Mouse (Mus musculus): ENCODE data around the gene Taf1b.

Taf1b gene

DNA sequence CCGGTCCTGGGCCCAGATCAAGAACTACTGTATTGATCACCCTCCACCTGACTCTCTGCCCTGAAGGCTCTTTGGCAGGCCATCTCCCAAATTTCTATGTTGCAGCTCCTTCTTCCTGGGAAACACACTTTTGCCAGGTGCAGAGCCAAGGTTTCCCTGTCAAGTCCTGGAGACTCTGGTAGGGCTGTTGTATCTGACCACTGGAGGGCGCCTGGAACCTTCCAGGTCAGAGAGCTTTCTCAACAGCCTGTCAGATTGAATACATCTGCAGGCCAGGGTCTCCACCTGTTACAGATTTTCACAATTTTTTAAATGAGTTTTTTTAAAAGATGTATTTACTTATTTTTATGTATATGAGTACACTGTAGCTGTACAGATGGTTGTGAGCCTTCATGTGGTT is 105.1 kb downstream of the Taf1b start:
- DNase-seq (ENCODE audit: low spot score in 2 of 2) = peak; percentile 16 to 52

DNA sequence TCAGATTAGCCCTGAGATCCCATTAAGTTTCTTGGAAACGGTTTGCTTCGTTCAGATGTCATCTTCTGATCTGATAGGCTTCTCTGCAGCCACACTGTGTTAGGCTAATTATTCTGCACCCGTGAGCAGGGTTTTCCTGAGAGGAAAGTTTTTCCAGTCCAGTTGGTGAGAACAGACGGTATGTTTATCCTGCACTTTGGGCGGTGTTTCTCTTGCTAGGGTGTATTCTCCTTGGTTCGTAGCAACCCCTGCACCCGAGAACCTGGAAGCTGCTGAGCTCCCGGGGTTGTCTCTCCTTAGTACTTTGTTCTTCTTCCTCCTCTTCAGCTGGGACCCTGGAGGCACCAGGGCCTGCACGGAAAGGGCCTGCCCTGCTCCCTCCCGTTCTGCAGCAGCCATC is 108.0 kb downstream of the Taf1b start:
- no peak for DNase-seq (ENCODE audit: low spot score in 2 of 2)

Data from natural killer cell, adult 2 months (primary cell).